In genomic region chr12:16811477-16811876, GRCm38 (mm10) we compare ENCODE assay signal across 8 mouse cellular contexts. TPM values are rescaled to one million over a fixed set of nuclear protein-coding genes. Genes with fewer than 3 reads are reported as not detected.
A peak's percentile ranks its signal among the peaks of the same experiment; 100 is the strongest.
DNase-seq lines count a peak whose midpoint lies in the region; ATAC-seq and TF ChIP-seq lines count a peak whose summit lies in the region.

No protein-coding gene starts in this region.

- intact Hi-C loops in gastrocnemius, postnatal 14 days (cut with DNase I; ENCODE audit: low total_unique reads), result loop anchor here (10.0 kb wide), 1 partner anchor 143 kb away; no protein-coding TSS in a partner anchor

- no peaks in the 10 kb centered on the region for H3K9me3 ChIP-seq in heart, embryonic 14.5 days (ENCODE audit: control insufficient read depth, low read length)
- no peaks in the 10 kb centered on the region for H3K9me3 ChIP-seq in heart, postnatal 0 days (replicated peaks; ENCODE audit: control insufficient read depth, low read length)

- H3K9ac ChIP-seq in heart, embryonic 14.5 days (ENCODE audit: low read length), result peak overlapping the region; percentile 91
- H3K9ac ChIP-seq in heart, postnatal 0 days (replicated peaks; ENCODE audit: low read depth, low read length), result peak overlapping the region; percentile 52

- no peak for DNase-seq in heart, adult 11 months
- DNase-seq in ZHBTc4 (ENCODE audit: low read depth, low spot score), result peak; percentile 48
- no peak for DNase-seq in heart, postnatal 0 days (ENCODE audit: low spot score)
- peak; percentile 20 for DNase-seq in mesoderm, embryonic 11.5 days (ENCODE audit: low read depth, low spot score)
- DNase-seq in layer of hippocampus, adult 11-12 months (ENCODE audit: low spot score), result no peak
- DNase-seq in thymus, postnatal 36 days, result no peak
- no peak for DNase-seq in gastrocnemius, postnatal 14 days

- H3K4me3 ChIP-seq in heart, embryonic 14.5 days (ENCODE audit: control insufficient read depth in 1 of 2, insufficient read depth in 1 of 2, low read depth in 1 of 2, low read length in 2 of 2), result peak overlapping the region; percentile 80 to 93
- peak overlapping the region; percentile 62 for H3K4me3 ChIP-seq in heart, postnatal 0 days (ENCODE audit: low read depth, low read length)

- peaks cover 21% of the 10 kb centered on the region for H3K36me3 ChIP-seq in heart, embryonic 14.5 days (ENCODE audit: control insufficient read depth, insufficient read depth, low read length)
- peaks cover 11% of the 10 kb centered on the region for H3K36me3 ChIP-seq in heart, postnatal 0 days (replicated peaks; ENCODE audit: control insufficient read depth, insufficient read depth, low read length)

- H3K27me3 ChIP-seq in heart, embryonic 14.5 days (ENCODE audit: control insufficient read depth, insufficient read depth, low read length), result peaks cover 28% of the 10 kb centered on the region
- peaks cover 9% of the 10 kb centered on the region; the same call in 1 of the 2 replicates for H3K27me3 ChIP-seq in heart, postnatal 0 days (ENCODE audit: control insufficient read depth, insufficient read depth, low read length)

- TF ChIP-seq EP300 in heart, postnatal 0 days (IDR thresholded peaks at IDR 0.05; ENCODE audit: low read depth), result no peak

- no peak for ATAC-seq in heart, embryonic 14.5 days (ENCODE audit: insufficient number of reproducible peaks, insufficient read depth, low FRiP score, low read depth)
- peak; percentile 13; the same call in 1 of the 2 replicates for ATAC-seq in heart, postnatal 0 days (ENCODE audit: insufficient read depth, low read depth)

- H3K4me1 ChIP-seq in heart, embryonic 14.5 days (ENCODE audit: control insufficient read depth in 2 of 2, insufficient read depth in 2 of 2, low read length in 2 of 2), result peaks cover 3 to 13% of the 10 kb centered on the region in 2 experiments; a peak in 3 of 4 replicates
- H3K4me1 ChIP-seq in heart, postnatal 0 days (ENCODE audit: control insufficient read depth, insufficient read depth), result peaks cover 12% of the 10 kb centered on the region

- TF ChIP-seq CTCF in heart, postnatal 0 days (IDR thresholded peaks at IDR 0.05; ENCODE audit: low read depth), result no peak

- 2% methylated on average over 15 of the region's 15 CpGs for WGBS in heart, embryonic 14.5 days
- 4% methylated on average over 15 of the region's 15 CpGs for whole genome bisulfite sequencing in heart, postnatal 0 days

- no peak overlapping the region; a peak in 1 of 4 replicates for H3K27ac ChIP-seq in heart, embryonic 14.5 days (replicated peaks in 1 of 2; ENCODE audit: control insufficient read depth in 1 of 2, insufficient read depth in 1 of 2, low read depth in 2 of 2, low read length in 2 of 2)
- H3K27ac ChIP-seq in heart, postnatal 0 days (ENCODE audit: low read depth), result no peak overlapping the region

- H3K4me2 ChIP-seq in heart, embryonic 14.5 days (ENCODE audit: low read length), result peak overlapping the region; percentile 78
- peak overlapping the region; percentile 66 for H3K4me2 ChIP-seq in heart, postnatal 0 days (ENCODE audit: low read depth, low read length)

RNA-seq across cellular contexts. Expression of gene E2f6, which starts 0.7 kb away (rescaled TPM):
- polyA plus RNA-seq in heart, embryonic 14.5 days (2014; fragmentation: Nextera tagmentation; extraction: Ambion mirVana), result 51.3 and 57.3 TPM in 2 replicates
- total RNA-seq in heart, postnatal 0 days (2014; rRNA removed; ENCODE audit: low replicate concordance), result 32.2 and 50.4 TPM in 2 replicates
- polyA plus RNA-seq in heart, postnatal 0 days (2015; fragmentation: Nextera tagmentation; extraction: Ambion mirVana), result 34.1 and 35.4 TPM in 2 replicates
- 10 to 100 TPM; 55.0 to 62.3 TPM for total RNA-seq in gastrocnemius, postnatal 14 days (2021)

RNA-seq across cellular contexts. Expression of gene Greb1, which starts 10.8 kb away (rescaled TPM):
- 0.39 and 0.59 TPM in 2 replicates for polyA plus RNA-seq in heart, embryonic 14.5 days (2014; fragmentation: Nextera tagmentation; extraction: Ambion mirVana)
- 0.08 and 0.15 TPM in 2 replicates for total RNA-seq in heart, postnatal 0 days (2014; rRNA removed; ENCODE audit: low replicate concordance)
- polyA plus RNA-seq in heart, postnatal 0 days (2015; fragmentation: Nextera tagmentation; extraction: Ambion mirVana), result 0.11 and 0.12 TPM in 2 replicates
- total RNA-seq in gastrocnemius, postnatal 14 days (2021), result 1 to 10 TPM in 1 of 2 experiments, under 1 TPM in 1; 0.70 to 1.1 TPM

Comparison
In these comparisons a context has a peak if more than half of its experiments do, and no peak if none do; other contexts are left out.
1. DNase-seq: peak in ZHBTc4 (single experiment) and mesoderm, embryonic 11.5 days (single experiment); none in heart, adult 11 months (single experiment), heart, postnatal 0 days (single experiment), layer of hippocampus, adult 11-12 months (single experiment), thymus, postnatal 36 days (0 of 2) and gastrocnemius, postnatal 14 days (single experiment).